Mouse (Mus musculus) cerebral cortex, adult 2 months (tissue): ENCODE results near the gene Matk.

Source experiments
- WGBS: fragments of 180-500 bp; shearing (Covaris S2); methylation state at CpG from one replicate; pipeline ENCODE4 v1.1.7; 2018; 5-methylcytosine and 5-hydroxymethylcytosine counted together

Matk gene

DNA sequence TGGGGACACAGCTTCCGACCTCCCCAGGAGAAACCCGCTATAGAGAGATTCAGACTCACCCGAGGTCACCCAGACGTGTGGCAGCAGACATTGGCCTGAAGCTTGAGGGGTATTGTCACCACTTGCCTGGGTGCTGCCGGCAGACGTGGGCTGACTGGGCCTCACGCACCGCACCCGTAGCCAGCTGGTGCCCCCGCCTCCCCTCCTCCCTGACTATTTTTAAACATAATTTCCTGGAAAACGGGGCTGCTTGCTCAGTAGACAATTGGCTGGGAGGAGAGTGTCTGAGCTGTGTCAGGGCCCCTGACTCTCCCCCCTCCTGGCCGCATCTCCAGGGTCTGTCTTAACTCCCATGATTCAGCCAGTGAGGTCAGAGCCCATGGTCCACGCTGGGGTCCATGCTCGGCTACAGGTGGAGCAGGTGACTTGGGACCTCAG lies 50.1 kb downstream of the Matk start:
- WGBS, result 19% methylated on average over 14 of the region's 14 CpGs

DNA sequence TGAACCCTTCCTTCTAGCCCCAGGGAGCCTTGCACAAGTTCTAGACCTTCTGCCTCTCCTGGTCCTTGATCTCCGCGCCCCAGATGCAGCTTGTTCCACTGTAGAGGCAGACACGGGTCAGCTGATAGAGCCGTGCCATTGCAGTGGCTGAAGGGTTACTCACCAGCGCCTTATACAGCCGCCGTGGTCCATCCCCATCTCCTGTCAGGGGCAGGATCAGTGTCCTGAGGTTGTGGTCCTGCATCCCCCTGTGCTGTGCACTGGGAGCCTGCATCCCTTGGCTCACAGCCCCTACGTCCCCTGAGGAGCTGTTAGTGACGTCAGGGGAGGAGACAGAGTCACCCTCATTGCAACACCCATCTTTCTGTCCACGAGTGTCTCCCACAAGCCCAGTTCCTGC lies 50.5 kb downstream of the Matk start:
- WGBS, result 38% methylated on average over 10 of the region's 10 CpGs

DNA sequence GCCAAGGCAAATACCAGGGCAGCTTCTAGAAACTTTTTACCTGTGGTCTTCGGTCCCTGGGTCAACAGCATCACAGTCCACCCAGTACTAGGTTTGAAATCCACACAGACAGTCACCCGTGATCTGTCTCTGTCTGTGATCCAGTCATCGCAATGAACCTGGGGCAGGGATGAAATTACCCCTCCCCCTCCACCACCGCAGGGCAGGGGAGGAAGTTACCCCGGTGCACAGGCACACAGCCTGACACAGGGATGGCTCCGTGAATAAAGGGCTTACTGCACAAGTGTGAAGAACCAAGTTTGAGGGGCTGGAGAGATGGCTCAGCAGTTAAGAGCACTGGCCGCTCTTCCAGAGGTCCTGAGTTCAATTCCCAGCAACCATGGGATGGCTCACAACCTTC lies 51.0 kb downstream of the Matk start:
- 65% methylated on average over 7 of the region's 7 CpGs for WGBS

DNA sequence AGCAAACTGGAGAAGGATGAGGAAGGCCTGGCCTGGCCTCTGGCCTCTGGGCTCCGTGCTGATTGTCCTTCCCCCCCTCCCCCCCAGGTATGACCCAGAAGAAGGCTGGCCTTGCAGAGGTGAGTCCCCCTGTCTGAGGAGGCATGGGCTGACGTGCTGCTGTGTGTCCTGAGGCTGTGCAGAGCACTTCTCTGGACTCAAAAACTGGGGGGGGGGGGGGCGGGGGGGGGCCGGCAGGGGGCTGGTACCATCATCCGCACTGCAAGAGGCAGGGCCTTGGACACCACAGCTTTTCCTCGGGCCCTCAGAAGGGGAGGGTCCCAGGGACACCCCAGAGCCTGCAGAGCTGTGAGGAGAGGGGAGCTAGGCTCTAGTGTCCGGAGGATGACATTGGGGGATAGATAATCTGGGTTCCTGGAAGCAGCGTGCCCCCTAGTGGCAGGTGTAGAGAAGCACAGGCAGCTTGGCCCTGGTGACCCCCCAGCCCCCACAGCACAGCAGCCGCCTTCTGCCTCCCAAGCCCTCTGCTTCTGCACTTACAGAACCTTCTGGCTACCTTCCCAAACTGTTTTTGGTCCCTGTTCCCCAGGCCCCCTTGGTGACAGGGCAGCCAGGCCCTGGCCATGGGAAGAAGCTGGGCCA lies 52.0 kb downstream of the Matk start:
- WGBS, result 18% methylated on average over 8 of the region's 9 CpGs

DNA sequence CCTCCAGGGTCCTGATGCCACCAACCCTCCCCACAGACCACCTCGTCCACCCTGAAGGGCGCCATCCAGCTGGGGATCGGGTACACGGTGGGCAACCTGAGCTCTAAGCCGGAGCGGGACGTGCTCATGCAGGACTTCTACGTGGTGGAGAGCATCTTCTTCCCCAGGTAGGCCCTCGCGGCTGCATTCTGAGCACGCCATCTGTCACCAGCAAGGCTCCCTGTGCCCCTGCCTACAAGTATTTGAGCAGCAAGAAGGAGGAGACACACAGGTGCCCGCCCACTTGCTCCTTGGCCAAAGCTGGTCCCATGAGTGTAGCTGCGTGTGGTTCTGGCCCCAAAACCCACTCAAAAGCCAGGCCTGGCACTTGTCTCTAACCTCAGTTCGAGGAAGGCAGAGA lies 52.9 kb downstream of the Matk start:
- 72% methylated on average over 14 of the region's 14 CpGs for WGBS

DNA sequence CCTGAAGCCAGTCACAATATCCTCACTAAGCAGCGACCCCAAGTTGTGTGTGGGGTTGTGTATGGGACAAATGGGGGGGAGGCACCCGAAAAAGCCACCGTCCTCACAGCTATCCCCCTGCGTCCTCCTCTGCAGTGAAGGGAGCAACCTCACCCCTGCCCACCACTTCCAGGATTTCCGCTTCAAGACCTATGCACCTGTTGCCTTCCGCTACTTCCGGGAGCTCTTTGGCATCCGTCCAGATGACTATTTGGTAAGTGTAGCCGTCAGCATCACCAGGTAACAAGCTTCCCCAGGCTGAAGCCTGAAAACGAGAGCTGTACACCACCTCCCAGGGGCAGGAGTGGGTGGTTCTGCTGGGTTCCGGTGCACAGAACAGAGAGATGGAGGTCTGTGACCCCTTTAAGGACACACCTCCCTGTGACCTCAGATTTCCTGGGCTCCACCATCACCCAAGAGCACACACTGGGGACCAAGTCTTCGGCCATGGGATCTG lies 53.5 kb downstream of the Matk start:
- 60% methylated on average over 12 of the region's 12 CpGs for WGBS

DNA sequence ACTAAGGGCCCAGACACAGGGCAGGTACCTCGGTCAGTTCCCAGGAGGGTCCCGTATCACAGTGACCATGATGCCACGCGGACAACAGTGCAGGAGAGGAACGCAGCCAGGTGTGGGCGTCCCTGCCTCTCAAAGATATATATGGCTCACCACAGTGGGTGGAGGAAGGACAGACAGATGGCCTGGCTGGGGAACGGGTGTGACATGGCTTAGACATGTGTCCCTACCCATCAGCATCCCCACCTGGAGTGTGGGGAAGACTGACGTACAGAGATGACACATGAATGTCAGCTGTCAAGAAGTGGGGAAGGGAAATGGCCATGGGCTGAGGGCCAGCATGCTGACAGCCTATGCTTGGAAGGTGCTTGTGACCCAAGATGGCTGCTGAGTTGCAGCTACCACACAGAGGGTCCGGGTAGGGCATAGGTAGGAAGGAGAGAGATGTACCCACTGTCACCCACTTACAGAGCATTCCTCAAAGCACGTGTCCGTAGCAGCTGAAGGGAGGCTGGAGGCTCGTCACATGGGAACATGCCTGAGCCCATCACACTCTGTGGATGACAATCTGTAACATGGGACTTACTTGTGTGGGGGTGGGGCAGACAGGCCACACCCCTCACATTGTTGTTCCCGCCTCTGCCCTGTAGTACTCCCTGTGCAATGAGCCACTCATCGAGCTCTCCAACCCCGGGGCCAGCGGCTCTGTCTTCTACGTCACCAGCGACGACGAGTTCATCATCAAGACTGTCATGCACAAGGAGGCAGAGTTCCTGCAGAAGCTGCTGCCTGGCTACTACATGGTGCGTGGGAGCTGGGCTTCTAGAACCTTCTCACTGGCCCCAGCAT lies 54.3 kb downstream of the Matk start:
- WGBS, result 61% methylated on average over 21 of the region's 21 CpGs

DNA sequence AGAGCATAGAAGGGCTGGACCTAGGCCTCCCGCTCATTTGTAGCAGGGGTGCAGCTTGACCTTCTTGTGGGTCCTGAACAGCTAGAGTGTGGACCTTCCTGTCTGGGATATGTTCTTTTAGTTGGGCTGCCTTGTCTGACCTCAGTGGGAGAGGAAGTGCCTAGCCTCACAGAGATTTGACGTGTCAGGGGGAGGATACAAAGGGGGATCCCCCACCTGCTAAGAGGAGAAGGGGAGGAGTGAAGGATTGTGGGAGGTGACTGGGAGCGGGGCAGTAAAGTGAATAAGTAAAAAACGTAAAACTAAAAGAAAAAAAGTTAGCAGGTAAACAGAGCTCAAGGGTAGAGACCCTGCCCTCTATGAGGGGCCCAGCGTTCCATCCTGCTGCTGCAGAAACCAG lies 56.8 kb downstream of the Matk start:
- WGBS, result 86% methylated on average over 5 of the region's 5 CpGs
